Mouse (Mus musculus) MEL-GATA-1-ER (cell line): ENCODE data around the gene Lsm14a.

Experiments
- DNase-seq: peaks from one replicate; pipeline ENCODE4 v3.0.0-alpha.2; 2012; ENCODE audit warnings: low read depth; ENCODE audit errors: extremely low read depth

The Lsm14a gene

DNA sequence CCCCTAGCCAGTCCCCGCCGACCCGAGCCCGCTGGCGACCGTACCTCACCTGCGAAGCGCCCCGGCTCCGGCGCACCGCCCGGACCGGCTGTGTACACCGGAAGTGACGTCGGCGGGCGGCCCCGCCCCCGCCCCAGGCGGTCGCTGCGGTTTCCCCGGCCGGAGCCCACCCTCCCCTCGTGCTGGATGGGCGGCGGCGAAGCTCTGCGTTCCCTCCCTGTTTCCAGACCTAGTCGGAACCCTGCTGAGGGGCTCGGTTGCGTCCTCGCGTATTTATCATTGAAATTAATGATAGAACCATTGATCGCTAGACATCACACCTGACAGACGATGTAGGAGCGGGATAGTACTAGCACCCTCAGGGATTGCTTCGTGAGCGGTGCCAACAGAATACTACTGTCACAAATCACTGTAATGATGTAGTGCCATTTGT lies 79.7 kb downstream of the Lsm14a start, which contains the start of gene 4931406P16Rik:
4931406P16Rik (minus strand) TSS at position 109 of the 433 bp plus-strand sequence.
- peak; percentile 34 for DNase-seq

DNA sequence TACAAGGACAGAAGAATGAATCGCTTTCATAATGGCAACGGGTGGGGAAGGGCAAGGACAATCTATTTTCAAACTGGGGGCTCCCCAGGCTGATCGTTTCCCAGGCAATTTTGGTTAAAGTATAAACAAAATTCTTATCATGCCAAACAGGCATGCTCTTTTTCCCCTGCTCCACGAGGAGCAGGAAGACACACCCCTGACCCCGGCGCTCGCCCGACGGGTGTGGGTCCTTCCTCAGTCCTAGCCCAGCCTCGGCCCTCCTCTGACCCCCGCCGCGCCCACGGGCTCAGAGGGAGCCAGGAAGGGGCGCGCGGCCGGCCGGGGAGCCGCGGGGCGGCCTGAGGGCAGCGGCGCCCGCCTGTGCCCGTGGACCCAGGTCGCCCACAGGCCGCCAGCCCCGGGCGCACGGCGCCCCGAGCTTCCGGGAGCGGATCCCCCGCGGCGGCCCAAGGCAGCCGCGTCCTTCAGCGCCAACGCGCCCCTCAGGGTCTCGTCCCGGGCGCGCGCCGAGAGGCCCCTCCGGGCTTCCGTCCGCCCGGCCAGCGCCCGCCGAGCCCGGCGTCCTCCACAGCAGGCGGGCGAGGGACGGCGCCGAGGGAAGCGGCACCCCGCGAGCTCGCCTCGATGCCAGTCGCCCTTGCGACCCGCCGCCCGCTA lies 80.2 kb downstream of the Lsm14a start:
- DNase-seq = peak; percentile 53

DNA sequence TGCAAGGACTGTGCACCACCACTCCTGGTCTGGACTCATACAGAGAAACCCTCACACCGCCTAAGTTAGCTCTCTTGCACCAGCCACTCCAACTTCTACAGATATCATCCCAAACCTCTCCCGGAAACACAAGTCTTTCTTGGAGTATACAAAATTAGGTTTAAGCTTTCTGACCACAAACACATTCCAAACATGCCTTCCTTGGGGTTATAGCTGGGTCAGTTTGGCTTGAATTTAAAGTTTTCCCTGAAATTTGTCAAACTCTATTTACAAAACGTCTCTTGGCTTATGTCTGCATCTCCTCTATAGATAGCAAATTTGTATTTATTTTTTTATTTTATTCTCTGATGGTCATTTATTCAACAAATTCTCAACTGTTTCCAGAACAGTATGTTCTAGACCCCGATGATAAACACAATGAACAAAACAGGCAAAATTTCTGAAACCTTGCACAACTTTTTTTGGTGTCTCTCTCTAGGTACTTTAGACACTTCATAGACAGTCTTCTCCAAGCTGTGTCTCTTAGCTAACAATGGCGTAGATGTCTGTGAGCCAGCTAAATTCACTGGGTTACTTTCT lies 83.8 kb downstream of the Lsm14a start:
- DNase-seq = no peak

DNA sequence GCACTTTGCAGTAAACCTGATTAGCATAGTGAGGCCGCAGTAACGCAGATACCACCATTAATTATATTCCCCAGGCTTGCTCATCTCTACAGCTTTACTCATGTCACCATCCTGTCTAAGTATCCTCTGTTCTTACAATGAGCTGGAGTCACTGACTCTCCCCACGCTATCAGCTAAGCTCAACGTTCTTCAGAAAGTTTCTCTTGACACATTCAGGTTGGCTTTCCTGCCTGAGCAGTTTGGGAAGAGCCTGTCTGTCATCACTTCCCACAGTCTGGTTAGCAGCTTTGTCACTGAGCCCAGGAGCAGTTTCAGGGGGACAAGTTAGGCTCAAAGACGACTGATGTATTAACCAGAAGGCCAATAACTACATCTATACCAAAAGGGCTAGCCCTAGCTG lies 84.5 kb downstream of the Lsm14a start:
- no peak for DNase-seq

DNA sequence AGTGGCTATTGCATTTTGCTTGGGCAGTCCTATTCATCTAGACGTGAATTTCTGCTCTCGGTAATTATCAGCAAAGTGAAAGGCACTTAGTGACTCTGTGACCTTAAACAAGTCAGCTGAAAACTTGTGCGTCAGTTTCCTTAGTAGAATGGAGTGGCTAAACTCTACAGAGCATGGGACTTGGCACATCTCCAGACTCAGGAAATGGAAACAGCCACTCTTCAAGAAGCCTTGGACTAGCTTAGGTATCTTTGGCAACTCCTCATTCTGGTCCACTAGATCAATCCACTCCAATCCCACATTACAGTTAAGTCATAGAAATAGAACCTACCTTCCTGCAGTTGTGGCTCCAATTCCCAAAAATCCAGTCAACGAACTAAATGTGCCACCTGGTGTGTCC lies 87.7 kb downstream of the Lsm14a start:
- no peak for DNase-seq

DNA sequence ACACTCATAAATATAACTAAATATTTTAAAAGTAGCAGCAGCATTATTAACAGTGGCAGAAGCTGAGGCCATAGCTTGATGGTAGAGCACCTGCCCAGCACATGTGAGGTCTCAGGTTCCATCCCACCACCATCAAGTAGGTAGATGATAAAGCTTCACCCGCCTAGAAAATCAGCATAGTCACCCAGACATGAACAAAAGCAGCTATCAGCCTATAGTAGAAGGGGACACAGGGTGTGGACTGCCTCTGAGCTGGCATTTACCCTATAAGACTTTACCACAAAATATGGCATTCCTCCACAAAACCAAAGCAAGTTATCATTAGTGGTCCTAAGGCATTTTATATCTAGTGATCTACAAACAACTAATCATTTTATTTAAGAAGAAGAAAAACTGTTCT lies 90.5 kb downstream of the Lsm14a start:
- DNase-seq = no peak

DNA sequence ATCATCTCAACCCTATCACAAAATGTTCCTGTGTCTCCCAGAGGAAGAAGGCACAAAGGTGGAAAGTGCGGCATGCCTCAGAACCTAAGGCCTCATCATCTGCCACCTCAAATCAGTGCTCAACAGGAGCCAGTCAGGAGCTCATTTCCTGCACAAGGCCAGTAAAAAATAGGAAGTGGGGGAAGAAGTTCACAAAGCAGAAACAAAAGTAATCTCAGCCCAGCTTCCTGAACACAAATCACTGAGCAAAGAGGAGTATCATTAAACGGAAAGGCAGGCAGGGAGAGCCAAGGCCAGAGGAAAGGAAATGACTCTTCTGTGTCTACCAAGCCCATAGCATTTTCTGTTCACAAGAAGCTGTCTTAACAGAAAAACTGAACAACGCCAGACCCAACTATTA lies 91.2 kb downstream of the Lsm14a start:
- DNase-seq = no peak

DNA sequence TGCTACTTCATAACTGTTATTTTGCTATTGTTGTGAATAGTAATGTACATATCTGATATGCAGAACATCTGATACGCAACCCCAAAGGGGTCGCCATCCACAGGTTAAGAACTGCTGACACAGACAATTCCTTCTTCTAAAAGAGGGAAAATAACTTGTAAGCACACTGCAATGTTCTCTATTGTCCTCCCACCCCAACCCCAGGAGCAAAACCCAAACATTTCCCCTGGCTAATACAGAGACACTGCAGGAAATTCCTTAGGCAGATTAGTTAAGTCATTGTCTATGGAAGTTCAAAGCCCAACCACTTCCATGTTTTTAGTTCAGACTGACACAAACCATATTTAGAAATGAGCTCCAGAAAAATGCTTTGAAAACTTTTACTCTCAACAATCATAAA lies 94.3 kb downstream of the Lsm14a start:
- DNase-seq = no peak

DNA sequence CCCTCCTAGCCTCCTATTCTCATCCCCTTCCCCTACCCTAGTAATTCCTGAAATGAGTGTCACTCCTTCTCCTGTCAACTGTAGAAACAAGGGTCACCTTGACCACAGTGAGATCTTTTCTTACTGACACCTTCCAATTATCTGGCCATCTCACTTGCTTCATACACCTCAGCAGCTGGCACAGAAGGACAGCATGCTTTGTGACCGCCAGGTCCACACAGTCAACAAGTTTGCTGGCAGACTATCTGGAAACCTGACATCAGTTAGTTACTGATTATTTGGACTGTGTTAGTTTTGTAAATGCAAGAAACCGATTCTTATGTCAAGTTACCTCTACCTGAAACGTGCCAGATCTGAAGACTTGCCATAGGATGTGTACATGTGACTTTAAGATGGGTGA lies 97.0 kb downstream of the Lsm14a start:
- DNase-seq = no peak
